Mouse (Mus musculus): ENCODE measurements around the gene Snx19.

Snx19 gene

DNA sequence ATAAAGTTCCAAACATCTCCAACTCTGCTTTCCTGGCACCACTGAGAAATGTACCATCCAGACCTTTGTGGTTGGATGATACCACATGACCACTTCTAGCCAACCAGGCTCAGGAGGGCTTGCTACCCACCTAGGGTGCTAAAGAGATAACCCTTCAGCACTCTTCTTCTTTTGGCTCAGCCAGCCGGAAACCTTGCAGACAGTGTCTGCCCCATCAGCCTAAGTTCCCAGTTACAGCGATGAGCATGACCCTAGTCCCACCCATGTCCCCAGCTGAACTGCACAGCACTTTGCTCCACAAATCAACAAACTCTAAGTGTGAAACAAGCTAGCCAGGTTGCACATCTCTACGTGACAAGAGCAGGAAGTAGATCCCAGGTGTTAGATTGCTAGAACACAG lies 57.3 kb downstream of the Snx19 start:
- DNase-seq (ENCODE audit: low spot score), result no peak

DNA sequence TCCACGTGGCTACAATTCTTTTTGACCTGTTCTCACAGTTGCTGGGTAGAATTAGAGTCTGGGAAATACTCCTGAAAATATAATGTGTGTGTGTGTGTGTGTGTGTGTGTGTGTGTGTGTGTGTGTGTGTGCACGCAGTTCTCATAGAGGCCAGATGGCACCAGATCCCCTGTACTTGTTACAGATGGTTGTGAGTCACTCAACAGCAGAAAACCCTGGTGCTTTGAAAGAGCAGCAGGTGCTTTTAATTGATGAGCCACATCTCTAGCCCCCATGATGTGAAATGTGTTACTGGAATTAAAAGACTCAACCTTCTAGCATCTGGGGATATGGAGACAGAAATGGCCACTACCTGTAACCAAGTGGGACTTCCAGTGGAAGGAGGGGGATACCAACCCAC lies 58.3 kb downstream of the Snx19 start:
- DNase-seq (ENCODE audit: low spot score), result no peak

DNA sequence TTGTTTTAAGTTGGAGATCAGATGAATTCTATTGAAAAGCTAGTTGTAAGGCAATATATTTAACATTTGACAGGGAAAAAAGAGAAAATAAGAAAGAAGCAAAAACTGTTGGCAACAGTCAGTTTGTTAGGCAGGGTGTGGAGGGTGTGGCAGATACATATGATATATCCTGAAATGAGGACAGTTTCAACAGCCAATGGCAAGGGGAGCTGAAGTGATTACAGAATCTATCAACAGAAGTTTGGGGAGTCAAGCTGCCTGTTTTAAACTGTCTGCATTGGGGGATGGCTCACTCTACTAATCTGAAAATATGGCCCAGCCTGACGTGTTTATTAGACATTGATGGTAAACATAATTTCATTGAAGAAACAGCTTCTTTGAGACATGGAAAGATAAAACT lies 61.5 kb downstream of the Snx19 start:
- no peak for DNase-seq (ENCODE audit: low spot score)

GRCm38 (mm10) chr9:30494446-30494845 lies 67.5 kb downstream of the Snx19 start:
- DNase-seq (ENCODE audit: low spot score), result no peak

DNA sequence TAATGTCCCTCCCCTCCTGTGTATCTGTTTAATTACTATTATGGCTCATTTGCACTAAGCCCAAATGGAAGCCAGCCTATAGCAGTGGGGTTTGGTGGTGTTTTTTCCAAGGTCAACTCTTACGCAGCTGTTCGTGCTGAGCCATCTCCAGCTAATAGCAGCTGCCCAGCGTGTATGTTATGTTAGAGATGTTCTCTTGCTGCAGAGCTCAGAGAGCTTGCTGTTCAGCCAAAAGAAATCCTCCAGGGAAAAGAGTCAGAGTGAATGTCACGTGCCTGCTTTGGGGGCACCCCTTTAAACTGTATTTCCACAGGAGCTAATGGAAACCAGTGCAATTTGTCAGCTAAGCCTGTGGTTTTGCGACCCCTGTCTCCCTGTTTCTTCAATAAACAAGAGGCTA lies 82.1 kb downstream of the Snx19 start:
- no peak for DNase-seq (ENCODE audit: low spot score)

DNA sequence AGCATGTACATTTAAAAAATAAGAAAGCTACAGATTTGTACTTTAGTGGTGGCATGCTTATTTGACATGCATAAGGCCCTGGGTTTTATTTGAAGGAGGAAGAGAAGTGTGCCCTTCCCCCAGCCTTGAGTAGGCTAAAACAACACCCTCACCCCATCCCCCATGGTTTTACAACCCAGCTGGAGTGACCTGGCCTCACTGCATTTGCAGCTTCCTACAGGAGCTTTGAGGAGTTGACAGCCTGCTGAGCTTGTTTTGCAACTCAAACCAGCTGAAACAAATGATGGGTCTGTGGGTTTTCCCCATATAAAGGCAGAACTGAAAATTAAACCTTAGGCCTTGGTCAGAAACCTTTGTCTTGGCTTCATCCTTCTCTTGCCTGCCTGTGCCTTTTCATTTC lies 89.0 kb downstream of the Snx19 start:
- DNase-seq (ENCODE audit: low spot score), result no peak

Data from ovary, postnatal 36 days (tissue).